Mouse (Mus musculus): ENCODE measurements around the gene Cacna1g. TPM values are rescaled to one million over a fixed set of nuclear protein-coding genes. Genes with fewer than 3 reads are reported as not detected.

Gene Cacna1g
- polyA plus RNA-seq (2017; shearing (Covaris generic)), result not detected

DNA sequence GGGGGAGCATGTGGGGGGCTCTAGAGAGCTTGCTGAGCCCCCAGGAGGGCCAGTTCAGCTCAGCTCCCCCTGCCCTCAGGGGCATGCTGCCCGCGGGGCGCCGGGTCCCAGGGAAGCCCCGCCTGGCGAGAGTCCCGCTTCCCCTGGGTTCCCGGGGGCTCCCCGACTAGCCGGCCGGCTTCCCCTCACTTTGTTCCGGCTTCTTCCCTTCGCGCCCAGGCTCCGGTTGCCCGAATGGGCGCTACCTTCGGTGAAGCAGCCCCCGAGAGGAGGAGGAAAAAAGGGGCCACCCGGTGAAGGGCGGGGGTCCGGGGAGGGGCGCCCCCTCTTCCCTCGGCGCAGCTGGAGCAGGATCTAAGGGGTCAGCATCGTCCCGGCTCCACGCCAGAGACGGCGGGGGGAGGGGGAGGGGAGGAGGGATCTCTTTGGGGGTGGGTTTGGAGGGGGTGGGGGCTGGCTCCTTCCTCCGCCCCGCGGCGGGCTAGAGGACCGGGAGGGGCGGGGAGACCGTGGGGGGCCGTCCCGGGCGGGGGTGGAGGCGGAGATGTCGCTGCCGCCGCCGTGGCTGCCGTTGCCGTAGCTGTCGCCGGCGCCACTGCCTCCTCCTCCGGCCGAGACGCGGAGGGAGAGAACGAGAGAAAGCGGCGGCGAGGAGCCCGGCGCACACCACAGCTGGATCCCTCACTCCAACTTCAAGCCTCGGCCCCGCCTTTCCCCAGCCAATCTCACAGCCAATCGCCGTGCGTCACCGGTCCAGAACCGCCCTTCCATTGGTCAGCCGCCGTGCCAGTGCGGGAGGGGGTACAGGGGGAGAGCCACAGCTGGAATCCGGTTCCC is at the start of gene Cacna1g:
Gene Cacna1g, minus strand, starts transcription at position 492 of the 837 bp plus-strand sequence.
- ATAC-seq, result peak; percentile 79

DNA sequence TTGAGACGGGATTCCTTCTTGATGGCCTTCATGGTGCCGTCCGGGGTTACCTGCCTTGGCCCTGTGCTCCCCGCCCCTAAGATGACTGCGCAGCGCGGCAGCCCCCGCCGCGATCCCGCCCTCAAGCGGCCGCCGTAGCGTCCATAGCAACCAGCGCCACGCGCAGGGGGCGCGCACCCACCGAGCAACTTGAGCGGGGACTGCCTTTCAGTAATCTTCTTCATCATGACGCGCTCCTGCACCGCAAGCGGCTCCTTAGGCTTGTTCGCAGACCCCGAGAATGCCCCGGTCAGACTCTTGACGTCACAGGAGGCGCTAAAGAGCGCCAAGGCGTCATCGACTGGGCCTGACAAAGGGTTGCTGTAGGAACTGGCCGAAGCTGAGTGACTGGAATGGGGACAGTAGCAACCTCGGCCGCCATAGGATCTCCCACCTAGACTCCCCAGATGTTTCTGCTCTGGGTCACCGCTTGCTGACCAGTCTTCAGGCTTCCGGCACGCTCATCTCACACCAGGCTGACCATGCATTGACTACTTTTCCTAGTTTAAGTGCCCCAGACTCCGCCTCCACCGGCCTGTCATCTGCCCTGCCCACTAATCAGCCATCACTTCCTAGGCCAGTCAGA is 47.3 kb upstream of the Cacna1g start, which contains the start of gene Mycbpap:
Gene Mycbpap, minus strand, starts transcription at position 524 of the 625 bp plus-strand sequence.
- no peak for ATAC-seq

DNA sequence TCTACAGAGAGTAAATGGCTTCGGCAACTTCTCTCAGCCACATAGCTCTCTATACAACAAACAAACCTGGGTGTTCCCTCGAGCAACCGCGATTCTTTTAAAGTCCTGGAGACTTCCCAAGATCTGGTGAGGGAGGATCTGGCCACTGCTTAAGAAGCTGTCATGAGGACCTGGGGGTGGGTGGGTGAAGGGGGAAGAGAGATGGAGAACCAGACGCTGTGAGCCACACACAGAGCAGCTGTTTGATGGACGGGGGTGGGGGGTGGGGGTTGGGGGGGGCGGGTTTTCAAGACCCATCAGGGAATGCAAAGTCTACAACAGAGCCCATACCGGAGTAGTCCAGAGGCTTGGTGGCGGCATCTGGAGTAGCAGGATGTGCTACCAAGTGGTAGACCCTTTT is 39.5 kb upstream of the Cacna1g start:
- ATAC-seq, result no peak

DNA sequence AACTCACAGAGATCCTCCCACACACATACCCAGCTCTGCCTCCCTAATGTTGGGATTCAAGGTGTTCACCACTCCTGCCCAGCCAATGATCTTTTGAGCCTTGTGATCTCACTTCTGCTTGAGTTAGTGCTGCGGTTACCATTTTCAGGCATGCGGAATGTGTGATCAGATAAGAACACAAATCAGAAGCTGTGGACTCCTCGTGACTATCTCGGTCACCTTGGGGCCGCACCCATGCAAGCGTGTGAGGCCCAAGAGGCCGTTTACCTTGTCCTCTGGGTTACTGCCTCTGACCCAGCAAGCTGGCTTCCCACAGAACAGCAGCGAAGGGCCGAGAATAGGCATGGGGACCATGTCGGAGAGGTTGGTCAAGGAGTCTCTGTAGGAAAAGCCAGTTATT is 35.0 kb upstream of the Cacna1g start:
- no peak for ATAC-seq

DNA sequence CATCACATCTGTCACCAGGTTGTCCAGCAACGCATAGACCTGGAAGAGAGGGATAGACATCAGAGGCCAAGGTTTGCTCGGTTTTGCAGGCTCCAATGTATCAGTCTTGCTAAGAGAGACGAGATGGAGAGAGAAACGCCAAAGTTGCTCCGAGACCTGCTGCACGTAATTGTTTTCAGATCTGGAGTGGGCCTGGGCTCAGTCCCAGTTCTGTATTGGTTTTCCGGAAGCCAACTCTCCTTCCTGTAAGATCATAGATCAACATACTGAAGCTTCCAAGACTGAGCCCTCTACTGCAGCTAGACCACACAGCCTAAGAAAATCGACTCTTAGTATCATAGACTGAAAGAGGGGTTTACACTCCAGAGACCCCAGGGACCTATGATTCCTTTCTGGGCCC is 27.5 kb upstream of the Cacna1g start:
- no peak for ATAC-seq

DNA sequence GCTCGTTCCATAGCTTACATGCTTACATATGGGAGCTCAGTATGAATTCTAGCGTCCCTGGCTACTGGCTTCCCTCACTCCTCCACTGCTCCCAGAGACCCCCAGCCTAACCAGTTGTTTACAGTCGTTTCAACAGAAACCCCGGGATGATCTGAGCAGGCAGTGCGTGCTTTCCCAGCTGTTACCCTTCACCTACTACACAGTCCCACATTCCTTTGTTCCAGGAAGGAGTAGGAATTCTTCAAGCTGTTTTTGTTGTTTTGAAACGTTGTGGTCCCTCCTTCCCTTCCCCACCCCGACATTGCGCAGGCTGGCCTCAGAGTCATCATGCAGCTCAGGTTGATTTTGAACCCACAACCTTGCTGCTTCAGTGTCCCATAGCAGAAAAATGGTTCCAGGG is 26.4 kb upstream of the Cacna1g start:
- ATAC-seq, result no peak

DNA sequence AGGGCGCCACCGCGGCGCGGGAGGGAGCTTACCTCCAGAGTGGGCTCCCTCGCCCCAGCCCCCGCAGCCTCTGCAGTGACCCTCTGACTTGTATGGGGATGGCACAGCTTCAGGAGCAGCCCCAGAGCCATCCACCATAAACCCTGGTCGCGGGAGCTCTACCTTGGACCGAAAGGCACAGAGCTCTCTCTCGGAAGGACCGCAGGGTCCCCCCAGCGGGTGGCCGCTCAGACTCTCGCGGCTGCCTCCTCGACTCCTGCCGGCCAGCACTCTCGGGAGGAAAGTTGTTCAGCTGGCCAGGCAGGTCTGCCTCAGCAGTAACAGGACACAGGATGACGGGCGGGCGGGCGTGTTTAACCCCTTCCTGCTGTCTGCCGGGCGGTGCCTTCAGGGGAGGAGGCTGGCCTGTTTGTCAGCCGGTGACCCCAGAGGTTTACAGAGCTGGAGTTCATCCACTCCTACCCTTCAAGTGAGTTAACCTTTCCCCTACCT is 25.7 kb upstream of the Cacna1g start, which contains the start of gene Epn3:
Gene Epn3, minus strand, starts transcription at position 314 of the 492 bp plus-strand sequence.
- ATAC-seq, result no peak

DNA sequence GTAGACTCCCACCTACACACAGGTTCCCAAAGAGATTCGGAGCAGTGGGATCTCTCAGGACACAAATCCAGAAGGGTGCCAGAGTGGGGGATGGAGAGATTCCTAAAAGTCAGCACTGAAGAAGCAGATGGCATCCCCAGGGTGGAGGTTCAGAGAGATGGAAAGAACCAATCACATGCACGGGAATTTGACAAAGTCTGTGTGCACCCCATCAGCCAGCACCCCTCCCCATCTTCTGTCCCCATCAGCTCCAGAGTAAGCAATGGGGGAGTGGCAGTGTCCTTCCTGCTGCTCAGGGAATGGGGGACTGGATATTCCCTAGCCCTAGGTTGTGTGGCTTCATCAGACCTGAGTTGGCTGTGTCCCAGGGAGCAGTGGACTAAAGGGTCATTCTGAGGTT is 25.0 kb upstream of the Cacna1g start:
- ATAC-seq, result no peak

DNA sequence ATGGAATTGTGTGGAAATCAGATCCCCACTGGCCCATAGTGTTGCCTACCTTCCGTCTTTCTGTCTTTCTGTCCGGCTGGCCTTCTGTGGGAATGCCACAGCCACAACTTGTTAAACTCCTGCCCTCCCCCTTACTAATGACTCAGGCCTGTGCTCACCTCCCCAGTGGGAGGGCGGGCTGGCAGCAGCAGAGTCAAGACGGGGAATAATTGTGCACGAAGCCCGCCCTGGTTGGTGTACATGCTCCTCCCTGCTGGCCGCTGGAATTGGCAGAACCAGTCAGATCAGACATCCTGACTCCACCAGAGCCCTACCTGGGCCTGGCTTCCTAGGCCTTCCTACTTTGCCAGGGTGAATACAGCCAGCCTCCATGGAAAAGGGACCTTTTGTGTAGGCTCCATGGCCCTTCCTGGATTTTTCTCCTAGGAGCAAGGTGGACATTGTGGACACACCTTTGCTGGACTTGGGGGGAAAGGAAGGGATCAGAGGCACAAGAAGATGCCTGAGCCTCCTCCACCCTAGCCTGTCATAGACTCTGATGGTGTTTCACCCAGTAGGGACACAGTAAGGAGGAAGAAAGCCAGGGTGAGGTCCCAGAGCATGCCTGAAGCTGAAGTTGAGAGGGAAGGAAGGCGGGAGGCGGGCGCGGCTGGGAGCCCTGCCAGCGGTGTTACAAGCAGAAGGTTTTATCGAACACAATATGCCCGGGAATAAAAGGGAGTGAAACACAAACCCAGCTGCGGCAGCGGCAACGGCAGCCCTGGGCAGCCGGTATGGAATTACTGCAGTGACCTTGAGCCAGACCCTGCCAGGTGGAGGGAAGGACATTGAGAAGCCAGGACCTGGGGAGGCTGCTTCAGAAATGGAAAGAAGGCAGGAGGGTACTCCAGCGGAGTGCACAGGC is 24.3 kb upstream of the Cacna1g start:
- no peak for ATAC-seq

DNA sequence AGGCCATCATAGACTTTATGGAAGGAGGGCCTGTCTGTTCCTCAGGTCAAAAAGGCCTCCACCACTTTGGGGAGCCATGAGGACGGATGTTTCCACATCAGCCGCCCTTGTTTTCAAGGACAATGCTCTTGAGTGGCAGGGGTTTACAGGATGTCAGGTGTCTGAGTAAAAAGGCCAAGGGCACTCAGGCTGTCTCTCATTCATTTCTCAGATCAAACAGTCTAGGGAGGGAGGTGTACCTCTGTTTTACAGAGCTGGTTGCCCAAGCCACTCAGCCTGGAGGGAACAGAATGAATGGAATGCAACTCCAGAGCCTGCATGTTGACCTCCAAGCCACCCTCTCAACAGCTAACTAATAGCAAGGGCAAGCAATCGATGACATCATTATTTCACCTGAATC is 21.4 kb upstream of the Cacna1g start:
- ATAC-seq, result no peak

DNA sequence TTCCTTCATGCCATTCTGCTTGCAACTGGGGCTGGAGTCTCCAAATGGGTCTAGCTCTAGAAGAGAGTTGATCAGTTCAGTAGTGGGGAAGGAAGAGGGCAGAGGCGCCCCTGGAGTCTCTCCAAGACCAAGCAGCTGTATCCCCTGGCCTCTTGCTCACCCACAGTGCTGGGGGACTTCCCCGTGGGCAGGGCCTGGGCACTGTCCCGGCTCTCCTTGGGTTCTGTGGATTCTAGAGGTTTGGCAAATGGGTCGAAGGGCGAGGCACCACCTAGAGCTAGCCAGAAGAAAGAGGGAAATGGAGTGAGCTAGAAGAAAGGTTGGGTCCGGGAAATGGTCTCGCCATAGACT is 17.7 kb upstream of the Cacna1g start:
- ATAC-seq, result no peak

DNA sequence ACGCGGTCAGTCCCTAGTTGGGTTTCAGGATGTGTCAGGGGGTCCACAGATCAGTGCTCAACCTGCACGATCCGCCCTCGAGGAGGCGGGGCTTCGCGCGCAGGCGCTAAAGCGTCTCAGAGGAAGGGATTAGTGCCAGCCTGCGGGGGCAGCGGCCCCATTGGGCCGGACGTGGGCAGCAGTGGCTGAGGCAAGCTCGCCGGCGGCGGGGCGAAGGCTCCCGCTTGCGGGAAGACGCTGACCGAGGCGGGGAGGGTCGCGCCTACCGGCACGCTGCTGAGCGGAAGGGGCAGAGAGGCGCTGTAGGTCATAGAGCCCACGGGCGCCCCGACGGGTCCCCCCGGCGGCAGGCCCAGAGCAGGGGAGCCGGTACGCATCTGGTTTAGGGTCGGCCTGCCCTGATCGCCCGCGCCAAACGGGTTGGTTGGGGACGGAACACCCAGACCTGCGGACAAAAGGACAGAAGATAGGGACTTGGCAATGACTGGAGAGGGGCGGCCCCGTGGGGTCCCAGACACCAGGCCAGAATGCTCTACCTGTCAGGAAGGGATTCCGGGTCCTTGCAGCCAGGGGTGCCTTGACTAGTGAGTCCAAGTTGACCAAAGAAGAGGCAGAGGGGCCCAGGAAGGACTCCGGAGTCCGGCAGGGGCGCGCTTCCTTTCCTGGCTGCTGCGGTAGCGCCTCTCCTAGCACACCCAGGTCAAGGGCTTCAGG is 17.2 kb upstream of the Cacna1g start:
- ATAC-seq, result no peak

DNA sequence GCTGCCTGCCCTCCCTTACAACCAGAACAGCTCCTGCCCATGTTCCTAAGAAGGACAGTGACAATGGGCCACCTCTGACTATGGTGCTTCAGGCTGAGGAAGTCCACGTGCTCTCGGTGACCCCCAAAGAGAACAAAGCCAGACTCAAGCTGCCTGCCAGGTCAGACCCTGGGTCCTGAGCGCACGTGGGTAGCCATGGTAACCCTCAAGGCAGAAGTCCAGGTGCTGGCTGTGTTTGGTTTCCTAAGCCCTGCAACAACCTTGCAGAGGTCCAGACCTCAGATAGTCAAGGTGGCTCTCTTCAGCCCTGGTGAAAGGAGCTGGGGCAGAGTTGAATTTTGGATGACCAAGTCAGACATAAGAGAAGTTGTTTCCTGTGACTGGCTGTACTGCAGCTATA is 15.7 kb upstream of the Cacna1g start:
- no peak for ATAC-seq

DNA sequence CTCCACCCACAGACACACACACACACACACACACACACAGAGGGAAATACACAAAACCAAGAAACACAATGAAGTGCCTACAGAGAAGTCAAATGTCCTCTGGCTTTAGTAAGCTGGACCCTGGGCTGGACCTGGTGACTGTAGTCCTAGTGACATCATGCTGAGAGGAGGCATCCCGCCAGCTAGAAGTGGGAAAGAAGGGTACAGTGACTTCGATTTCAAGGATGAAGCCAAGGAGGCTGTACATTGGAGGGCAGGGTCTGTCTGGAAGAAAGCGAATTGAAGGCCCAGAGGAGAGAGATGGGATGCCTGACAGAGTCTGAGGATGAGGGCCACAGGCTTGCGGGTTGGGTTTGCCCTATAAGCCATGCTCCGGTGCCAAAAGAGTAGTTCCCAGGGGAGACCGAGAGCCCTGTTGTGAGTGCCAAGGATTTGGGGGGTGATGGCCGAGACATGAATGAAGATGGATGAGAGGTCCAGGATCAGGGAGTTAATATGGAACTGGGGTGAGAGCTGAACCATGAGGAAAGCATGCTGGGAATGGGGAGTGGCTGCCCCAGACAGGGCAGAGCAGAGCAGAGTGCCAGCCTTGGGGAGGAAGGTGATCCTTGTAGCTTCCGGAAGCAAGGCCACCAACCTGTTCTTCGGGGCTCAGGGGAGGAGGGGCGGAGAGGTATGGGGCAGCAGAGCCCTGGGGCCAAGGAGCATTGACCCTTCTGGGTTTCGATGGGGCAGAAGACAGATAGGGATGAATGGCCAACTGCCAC is 15.0 kb upstream of the Cacna1g start:
- no peak for ATAC-seq

DNA sequence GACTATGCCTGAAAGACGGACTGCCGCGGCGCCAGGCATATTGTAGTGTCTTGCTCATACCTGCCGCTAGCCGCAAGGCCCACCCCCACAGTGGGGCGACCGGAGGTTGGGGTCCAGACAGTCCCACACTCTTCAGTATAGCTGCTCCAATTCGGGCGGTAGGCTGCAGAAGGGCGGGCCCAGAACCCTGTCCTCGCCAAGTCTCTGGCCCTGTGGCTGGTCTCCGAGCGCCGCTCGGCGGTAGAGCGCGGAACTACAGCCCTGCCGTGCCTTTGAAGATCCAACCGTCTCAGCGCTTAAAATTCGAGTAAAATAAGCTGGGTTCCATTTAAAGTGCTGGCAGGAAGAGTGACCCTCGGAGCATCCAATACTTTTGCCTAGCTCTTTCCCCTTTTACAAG is 12.0 kb upstream of the Cacna1g start, which contains the start of gene Spata20:
Gene Spata20, minus strand, starts transcription at position 179 of the 400 bp plus-strand sequence.
- ATAC-seq, result peak; percentile 46

DNA sequence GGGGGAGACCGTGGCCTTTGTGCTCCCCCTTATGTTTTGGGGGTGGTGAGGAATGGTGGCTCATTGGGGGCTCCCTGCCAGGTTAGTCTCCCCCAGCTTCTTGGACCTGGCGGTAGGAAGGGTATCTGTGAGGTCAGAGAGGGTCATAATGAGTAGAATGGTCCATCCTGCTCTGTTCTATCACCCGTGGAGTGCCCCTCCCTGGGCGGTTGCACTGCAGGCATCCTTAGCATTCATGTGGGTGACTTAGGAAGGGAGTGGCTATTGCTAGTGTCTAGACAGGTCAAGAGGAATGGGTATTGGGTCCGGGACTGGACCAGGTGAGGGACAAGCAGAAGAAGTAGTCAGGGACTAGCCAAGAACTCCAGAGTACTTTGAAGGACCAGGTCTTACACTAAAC is 11.2 kb upstream of the Cacna1g start:
- ATAC-seq, result no peak

DNA sequence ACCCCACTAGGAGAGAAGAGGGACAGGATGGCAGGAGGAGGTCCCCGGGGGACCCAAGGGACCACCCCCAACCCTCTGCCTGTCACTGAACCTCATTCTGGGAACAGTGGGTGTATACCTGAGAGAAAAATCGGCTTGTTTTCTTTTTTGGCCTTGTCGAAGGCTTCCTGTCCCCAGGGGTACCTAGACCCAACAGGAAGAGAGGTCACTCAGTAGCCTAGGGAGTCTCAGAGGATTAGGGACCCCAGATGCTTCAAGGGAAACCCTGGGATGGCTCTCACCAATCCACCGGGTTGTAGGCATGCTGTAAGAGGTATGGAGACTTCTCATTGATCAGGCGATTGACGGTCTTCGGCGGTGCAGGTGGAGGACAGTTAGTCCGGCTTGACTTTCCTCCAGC is 10.6 kb upstream of the Cacna1g start:
- no peak for ATAC-seq

DNA sequence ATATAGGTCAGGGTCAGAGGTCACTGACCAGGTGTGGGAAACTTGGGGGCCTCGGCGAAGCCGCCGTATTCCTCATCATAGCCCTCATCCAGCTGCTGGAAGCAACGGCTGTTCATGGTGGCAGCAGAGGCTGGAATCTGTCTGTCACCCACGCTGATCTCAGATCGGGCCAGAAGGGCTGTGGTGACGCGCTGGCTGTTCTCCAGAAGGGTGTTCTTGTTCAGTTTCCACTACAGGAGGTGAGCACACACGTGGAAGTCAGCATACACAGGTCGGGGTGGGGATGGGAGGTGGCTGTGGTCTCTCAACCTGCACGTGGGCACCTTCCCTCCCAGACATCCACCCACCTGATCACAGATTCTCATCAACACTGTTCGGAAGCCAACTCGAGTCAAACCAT is 9.9 kb upstream of the Cacna1g start:
- no peak for ATAC-seq

DNA sequence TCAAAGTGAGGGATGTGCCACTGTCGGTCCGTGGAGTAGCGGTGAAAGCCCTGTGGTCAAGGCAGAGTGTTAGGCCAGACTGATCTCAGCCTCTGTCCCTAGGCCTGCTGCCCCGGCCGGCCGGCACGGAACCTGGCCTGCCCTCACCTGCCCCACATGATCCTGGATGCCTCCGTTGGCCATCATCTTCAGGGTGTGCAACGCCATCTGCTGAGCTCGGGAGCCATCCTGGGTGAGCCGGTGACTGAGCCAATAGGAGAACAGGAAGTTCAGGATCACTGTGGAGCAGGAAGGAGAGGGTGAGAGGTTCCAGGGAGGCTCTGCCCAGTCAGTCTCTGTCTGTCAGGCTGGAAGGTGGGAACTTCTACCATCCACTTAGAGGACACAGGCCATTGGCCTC is 9.4 kb upstream of the Cacna1g start:
- ATAC-seq, result no peak

DNA sequence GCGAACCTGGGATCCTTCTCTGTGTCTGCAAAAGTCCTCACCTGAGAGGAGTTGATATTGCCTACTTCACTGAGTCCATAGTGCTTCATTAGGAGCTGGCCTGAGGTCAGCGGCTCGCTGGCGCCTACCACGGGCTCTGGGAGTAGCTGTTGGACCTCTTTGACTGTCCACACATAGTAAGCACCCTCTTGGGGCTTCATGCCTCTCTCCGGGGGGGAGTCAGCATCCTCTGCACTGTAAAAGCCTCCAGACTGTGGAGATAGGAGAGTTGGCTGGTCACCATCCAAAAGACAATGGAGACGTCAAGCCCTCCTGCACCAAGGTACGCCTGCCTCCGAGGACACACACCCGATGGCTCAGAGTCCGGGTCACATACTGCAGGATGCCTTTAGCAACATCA is 8.7 kb upstream of the Cacna1g start:
- ATAC-seq, result no peak

DNA sequence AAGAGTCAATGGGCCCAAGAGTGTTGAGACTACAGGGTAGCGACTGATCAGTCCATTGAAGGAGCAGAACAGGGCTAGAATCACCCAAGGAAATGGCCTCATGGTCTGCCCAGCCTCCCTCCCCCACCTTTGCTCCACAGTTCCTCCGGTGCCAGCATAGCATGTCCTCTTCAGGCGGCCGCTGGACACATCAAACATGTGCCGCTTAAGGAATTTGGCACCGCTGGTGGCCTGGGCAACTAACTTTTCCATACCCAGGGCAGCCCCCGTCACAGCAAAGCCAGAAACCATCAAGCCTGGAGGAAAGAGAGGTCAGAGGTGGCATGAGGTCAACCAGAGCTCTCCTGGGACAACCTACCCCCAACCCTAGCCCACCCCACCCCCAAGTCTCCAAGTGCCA is 8.0 kb upstream of the Cacna1g start:
- ATAC-seq, result no peak

Data from activated CD4-positive, CD25-positive, alpha-beta regulatory T cell, adult 4 months (primary cell).